Mouse (Mus musculus): ENCODE results near the gene Tff1. TPM values are rescaled to one million over a fixed set of nuclear protein-coding genes. Genes with fewer than 3 reads are reported as not detected.

Tff1 gene
- polyA plus RNA-seq, 1 experiment from 2014 or later, result not detected

DNA sequence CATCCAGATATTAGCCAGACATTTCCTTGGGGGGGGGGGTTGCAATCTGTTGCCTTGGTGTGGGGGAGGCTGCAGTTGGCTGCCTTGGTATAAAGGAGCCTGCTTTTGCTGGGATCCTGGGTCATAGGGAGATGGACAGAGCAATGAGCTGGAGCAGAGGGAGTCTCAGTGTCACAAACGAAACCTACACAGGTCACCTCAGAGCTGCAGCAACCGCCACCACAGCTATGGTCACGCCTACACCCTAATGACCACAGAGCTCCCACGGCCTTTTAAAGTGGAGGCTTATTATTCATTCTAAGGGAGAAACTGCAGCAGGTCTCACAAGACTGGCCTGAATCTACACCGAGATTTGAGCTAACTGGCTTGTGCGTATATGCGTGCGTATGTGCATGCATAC lies 26.7 kb upstream of the Tff1 start:
- no peaks in the 10 kb centered on the region for H3K27me3 ChIP-seq
- no peak overlapping the region for H3K9ac ChIP-seq
- no peak overlapping the region for H3K27ac ChIP-seq
- ATAC-seq (ENCODE audit: low read depth) (no peak), DNase-seq (no peak)
- WGBS (ENCODE audit: insufficient replicate concordance), result 70% methylated on average over 8 of the region's 8 CpGs
- H3K4me2 ChIP-seq, result no peak overlapping the region
- peaks cover 15% of the 10 kb centered on the region for H3K4me1 ChIP-seq (replicated peaks)
- H3K9me3 ChIP-seq (replicated peaks), result no peaks in the 10 kb centered on the region
- H3K36me3 ChIP-seq, result no peaks in the 10 kb centered on the region
- H3K4me3 ChIP-seq (replicated peaks), result no peak overlapping the region

DNA sequence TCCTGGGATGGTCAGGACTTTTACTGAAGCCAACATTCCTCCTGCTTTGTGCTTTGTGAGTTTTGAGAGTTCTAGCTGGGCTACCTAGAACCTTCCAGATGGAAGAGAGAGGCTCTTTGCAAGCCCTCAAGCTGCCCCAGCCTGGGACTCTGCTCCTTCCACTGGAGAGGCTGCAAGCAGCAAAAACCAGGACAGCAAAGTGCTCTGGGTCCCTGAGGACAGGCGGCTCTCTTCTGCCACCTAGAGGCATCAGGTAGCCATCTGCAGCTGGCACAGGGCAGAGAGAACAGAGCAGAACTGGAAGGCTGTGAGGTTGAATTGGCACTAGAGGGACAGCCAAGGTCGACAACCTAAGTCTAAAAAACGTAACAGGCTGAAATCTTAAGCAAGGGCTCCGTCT lies 22.3 kb upstream of the Tff1 start:
- 10% methylated on average over 4 of the region's 4 CpGs for WGBS (ENCODE audit: insufficient replicate concordance)
- Histone ChIP-seq H3K4me1 (replicated peaks) (peaks cover 3% of the 10 kb centered on the region; the same call in 1 of the 2 replicates), H3K36me3 (no peaks in the 10 kb centered on the region), H3K4me2 (no peak overlapping the region), H3K9me3 (replicated peaks) (no peaks in the 10 kb centered on the region), H3K27ac (no peak overlapping the region), H3K4me3 (replicated peaks) (no peak overlapping the region), H3K9ac (no peak overlapping the region), H3K27me3 (no peaks in the 10 kb centered on the region)
- DNase-seq (peak; percentile 38), ATAC-seq (ENCODE audit: low read depth) (no peak)

DNA sequence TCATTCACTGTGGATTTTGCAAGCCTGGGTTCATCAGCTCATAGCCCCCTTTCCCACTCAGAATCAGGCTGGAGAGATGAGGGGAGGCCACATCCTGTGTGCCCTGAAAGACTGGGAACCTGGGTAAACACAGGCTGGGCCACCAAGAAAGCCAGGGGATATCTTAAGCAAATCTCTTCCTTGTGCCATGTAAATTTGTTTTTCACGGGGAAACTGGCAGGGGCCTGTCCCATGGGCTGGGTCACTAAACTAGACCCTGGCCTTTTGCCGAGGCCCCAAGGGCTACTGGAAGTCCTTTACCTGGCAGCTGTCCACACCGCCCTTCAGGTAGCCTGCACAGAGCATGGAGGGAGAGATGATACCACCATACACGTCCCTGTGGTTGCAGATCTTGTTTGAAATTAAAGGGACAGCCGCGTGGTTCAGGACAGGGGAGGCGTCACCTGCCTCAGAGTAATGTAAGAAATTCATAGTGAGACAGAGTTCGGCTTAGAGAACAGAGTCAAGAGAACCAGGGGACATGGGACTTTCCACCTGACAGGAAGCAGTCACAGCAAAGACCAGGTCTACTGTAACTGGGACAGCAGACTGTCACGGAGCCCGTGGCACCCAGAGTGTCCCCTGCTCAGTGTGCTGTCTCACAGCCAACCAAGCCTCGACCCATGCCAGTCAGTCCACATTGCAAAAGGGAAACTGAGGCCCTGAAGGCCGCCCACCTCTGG lies 19.4 kb upstream of the Tff1 start:
- no peak overlapping the region for H3K4me3 ChIP-seq (replicated peaks)
- H3K4me2 ChIP-seq, result no peak overlapping the region
- DNase-seq, result no peak
- no peak for ATAC-seq (ENCODE audit: low read depth)
- no peaks in the 10 kb centered on the region for H3K27me3 ChIP-seq
- no peaks in the 10 kb centered on the region for H3K9me3 ChIP-seq (replicated peaks)
- 65% methylated on average over 12 of the region's 12 CpGs for WGBS (ENCODE audit: insufficient replicate concordance)
- peaks cover 3% of the 10 kb centered on the region; the same call in 1 of the 2 replicates for H3K4me1 ChIP-seq (replicated peaks)
- no peaks in the 10 kb centered on the region for H3K36me3 ChIP-seq
- H3K9ac ChIP-seq, result no peak overlapping the region
- no peak overlapping the region for H3K27ac ChIP-seq

DNA sequence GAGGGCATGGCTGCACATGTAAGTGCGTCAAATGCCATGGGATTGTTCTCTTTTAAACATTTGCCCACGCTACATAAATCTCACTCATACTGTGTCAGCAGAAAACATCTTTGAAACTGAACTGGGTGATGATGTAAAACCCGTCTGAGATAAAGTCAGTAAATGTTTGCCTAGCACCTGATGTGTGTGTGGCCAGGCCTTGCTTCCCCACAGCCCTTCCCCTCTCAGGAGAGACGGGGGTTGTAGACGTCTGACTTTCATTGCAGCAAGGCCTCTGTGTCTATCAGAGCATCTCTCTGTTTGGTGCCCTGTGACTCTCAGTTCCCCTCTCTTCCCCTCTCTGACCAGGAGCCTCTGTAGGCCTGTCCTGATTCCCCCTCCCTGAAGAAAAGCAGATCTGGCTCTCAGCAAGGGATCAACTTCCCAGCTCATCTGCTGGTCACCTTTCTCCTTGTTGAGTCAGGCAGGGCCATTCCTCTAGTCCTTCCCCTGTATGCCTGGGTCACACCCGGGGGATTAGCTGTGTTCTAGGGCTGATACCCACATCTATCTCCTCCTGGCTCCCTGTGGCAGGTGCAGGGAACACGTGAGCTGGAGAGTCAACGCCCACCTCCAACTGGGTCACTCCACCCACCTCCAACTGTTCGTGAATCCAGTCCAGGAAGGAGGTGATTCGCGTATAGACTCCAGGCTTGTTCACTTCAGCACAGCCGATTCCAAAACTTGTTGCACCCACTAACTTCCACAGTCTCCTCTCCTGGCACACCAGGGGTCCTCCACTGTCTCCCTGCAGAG lies 18.3 kb upstream of the Tff1 start:
- Histone ChIP-seq H3K27me3 (no peaks in the 10 kb centered on the region), H3K4me2 (no peak overlapping the region), H3K9me3 (replicated peaks) (no peaks in the 10 kb centered on the region), H3K4me3 (replicated peaks) (no peak overlapping the region), H3K36me3 (no peaks in the 10 kb centered on the region), H3K27ac (no peak overlapping the region), H3K9ac (no peak overlapping the region), H3K4me1 (replicated peaks) (peaks cover 3% of the 10 kb centered on the region; the same call in 1 of the 2 replicates)
- ATAC-seq (ENCODE audit: low read depth), result 0 out of 2 replicates have a peak, but pooled peaks have one; percentile 16
- WGBS (ENCODE audit: insufficient replicate concordance), result 56% methylated on average over 12 of the region's 12 CpGs
- DNase-seq, result no peak

DNA sequence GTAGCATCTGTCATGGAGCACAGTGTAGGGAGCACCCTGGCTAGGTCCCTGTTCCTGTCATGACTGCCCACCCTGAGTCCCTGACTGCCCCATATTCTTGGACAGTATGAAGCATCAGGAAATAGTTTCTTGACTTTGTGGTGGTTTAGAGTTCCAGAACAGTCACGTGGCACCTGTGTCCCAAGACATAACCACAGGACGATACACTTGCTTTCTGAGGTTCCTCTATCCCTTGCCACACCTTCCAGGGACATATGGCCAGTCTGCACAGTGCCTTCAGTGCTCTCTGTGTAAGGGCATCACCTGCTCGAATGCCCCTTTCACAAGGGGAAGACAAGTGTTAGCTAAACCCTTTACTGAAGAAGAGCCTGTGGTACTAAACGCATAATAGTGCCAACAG lies 16.4 kb upstream of the Tff1 start:
- DNase-seq, result no peak
- no peaks in the 10 kb centered on the region for H3K9me3 ChIP-seq (replicated peaks)
- WGBS (ENCODE audit: insufficient replicate concordance), result 47% methylated on average over 4 of the region's 4 CpGs

DNA sequence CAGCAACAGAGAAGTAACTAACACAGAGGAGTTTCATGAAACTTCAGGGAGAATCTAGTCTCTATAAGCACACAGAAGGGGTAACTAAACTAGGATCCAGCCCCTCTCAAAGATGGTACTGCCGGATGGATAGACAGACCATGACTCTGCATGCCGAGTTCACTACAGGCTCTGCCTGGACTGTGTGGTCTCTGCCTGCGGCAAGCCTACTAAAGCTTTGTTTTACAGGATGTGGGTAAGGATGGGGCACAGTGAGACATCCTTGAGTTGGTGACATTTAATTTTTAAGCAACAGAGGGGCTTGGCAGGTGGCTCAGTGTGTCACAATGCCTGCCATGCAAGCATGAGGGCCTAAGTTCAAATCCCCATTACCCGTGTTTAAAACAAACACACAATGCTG lies 11.2 kb upstream of the Tff1 start:
- no peaks in the 10 kb centered on the region for H3K27me3 ChIP-seq
- H3K4me2 ChIP-seq, result no peak overlapping the region
- H3K4me3 ChIP-seq (replicated peaks), result no peak overlapping the region
- ATAC-seq (ENCODE audit: low read depth) (no peak), DNase-seq (no peak)
- no peak overlapping the region for H3K9ac ChIP-seq
- WGBS (ENCODE audit: insufficient replicate concordance), result 47% methylated on average over 4 of the region's 4 CpGs
- no peak overlapping the region for H3K27ac ChIP-seq
- no peaks in the 10 kb centered on the region for H3K9me3 ChIP-seq (replicated peaks)
- H3K4me1 ChIP-seq (replicated peaks), result no peaks in the 10 kb centered on the region
- H3K36me3 ChIP-seq, result no peaks in the 10 kb centered on the region

More for the DNA sequence above, 16.4 kb upstream of the Tff1 start:
- Histone ChIP-seq H3K36me3 (no peaks in the 10 kb centered on the region), H3K4me3 (replicated peaks) (no peak overlapping the region), H3K4me2 (no peak overlapping the region), H3K9ac (no peak overlapping the region), H3K4me1 (replicated peaks) (peaks cover 3% of the 10 kb centered on the region; the same call in 1 of the 2 replicates), H3K27me3 (no peaks in the 10 kb centered on the region), H3K27ac (no peak overlapping the region)
- ATAC-seq (ENCODE audit: low read depth), result no peak

DNA sequence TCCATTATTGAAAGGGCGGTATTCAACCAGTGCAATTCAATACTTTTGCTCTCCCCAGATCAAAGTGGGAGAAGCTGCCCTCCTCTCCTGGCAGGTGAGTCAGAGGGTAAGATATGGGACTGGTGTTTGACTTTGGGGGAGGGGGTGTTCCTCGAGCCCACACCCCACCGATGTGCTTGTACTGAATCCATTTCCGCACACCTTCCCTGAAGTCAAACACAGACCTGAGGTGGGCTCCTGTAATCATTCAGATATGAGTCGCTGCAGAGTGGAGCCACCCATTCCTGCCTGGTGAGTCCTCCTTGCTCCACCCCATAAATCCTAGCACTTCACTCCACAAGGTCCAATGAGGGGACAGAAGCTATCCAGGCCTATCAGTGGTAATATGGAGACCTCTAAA lies 4.7 kb upstream of the Tff1 start:
- no peaks in the 10 kb centered on the region for H3K4me1 ChIP-seq (replicated peaks)
- ATAC-seq (ENCODE audit: low read depth) (no peak), DNase-seq (no peak)
- H3K4me2 ChIP-seq, result no peak overlapping the region
- H3K9ac ChIP-seq, result no peak overlapping the region
- H3K27ac ChIP-seq, result no peak overlapping the region
- H3K36me3 ChIP-seq, result no peaks in the 10 kb centered on the region
- H3K9me3 ChIP-seq (replicated peaks), result no peaks in the 10 kb centered on the region
- no peak overlapping the region for H3K4me3 ChIP-seq (replicated peaks)
- WGBS (ENCODE audit: insufficient replicate concordance), result 75% methylated on average over 5 of the region's 5 CpGs
- H3K27me3 ChIP-seq, result no peaks in the 10 kb centered on the region

DNA sequence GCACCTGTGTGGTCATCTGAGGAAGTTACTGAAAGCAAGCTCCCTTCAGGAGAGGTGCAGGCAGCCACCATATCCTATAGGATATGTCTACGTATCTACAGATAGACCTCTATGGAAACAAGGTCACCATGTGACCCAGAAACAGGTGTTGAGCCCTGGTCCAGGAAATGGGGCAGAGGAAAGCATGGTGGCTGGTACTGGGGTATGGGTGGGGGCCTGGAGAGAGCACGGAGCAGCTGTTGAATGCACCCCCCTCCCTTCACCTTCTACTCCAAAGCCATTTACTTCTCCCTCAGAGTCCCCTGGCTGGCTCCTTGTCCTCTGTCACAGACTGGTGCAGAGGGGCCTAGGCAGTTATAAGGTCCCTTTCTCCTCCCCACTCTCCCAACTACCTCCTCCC lies 1.3 kb downstream of the Tff1 start:
- no peaks in the 10 kb centered on the region for H3K4me1 ChIP-seq (replicated peaks)
- DNase-seq (no peak), ATAC-seq (ENCODE audit: low read depth) (no peak)
- no peak overlapping the region for H3K27ac ChIP-seq
- WGBS (ENCODE audit: insufficient replicate concordance), result 54% methylated on average over 2 of the region's 2 CpGs
- no peaks in the 10 kb centered on the region for H3K9me3 ChIP-seq (replicated peaks)
- H3K27me3 ChIP-seq, result no peaks in the 10 kb centered on the region
- no peak overlapping the region for H3K4me2 ChIP-seq
- H3K4me3 ChIP-seq (replicated peaks), result no peak overlapping the region
- no peaks in the 10 kb centered on the region for H3K36me3 ChIP-seq
- H3K9ac ChIP-seq, result no peak overlapping the region

DNA sequence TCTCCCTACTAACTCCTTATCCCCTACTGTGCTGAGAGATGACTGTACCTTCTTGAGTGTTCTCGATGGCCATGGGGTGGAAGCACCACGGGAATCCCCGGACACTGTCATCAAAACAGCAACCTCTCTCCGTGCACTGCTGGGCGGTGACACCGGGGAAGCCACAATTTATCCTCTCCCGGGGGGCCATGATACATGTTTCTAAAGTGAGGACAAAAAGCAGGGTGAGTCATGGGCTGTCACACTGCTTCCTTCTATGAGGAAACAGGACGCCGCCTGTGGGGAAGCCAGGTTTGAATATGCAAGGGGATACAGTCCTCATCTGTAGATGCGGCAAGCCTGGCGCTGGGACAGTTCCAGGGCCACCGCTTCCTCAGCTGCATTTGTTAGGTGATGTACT lies 2.5 kb downstream of the Tff1 start:
- no peaks in the 10 kb centered on the region for H3K9me3 ChIP-seq (replicated peaks)
- no peak overlapping the region for H3K4me3 ChIP-seq (replicated peaks)
- H3K9ac ChIP-seq, result no peak overlapping the region
- no peaks in the 10 kb centered on the region for H3K4me1 ChIP-seq (replicated peaks)
- WGBS (ENCODE audit: insufficient replicate concordance), result 51% methylated on average over 12 of the region's 12 CpGs
- H3K36me3 ChIP-seq, result no peaks in the 10 kb centered on the region
- no peaks in the 10 kb centered on the region for H3K27me3 ChIP-seq
- ATAC-seq (ENCODE audit: low read depth) (no peak), DNase-seq (no peak)
- H3K27ac ChIP-seq, result no peak overlapping the region
- no peak overlapping the region for H3K4me2 ChIP-seq

DNA sequence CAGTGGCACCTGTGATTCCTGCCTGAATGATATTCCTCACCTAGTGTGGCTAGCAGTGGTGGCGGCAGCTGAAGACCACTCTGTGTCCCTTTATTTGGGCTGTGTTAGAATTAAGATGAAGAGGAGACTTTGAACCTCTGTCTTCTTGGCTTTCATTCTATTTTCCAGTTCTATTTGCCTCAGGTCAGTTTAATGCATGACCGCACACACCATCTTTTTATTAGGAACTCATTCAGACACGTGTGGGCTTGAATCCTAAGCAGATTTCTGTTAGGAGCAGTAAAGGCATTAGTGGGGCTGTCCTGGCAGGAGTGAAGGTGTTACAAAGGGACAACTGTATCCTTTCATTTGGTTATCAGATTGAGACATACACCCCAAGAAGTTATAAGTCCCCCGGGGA lies 4.8 kb downstream of the Tff1 start:
- no peaks in the 10 kb centered on the region for H3K36me3 ChIP-seq
- DNase-seq, result no peak

DNA sequence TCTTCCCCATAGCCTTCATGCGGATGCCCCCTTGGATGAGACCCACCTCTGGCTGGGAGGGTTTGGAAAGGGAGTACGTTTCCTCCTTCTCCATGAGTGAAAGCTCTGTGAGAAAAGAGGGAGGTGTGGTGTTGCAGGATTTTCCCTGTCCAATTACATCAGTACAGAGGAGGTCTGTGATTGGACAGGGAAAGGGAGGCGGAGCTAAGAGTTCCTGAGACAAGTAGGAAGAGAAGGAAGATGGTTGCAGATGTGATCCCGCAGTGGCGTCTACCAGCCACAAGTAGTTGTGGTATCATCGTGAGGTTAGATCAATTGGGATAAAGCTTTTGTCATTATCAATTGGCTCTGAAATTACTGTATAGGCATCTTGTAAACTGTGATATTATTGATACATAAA lies 7.2 kb downstream of the Tff1 start:
- Histone ChIP-seq H3K9ac (no peak overlapping the region), H3K27me3 (no peaks in the 10 kb centered on the region), H3K4me3 (replicated peaks) (no peak overlapping the region), H3K36me3 (no peaks in the 10 kb centered on the region), H3K9me3 (replicated peaks) (no peaks in the 10 kb centered on the region), H3K27ac (no peak overlapping the region), H3K4me2 (no peak overlapping the region), H3K4me1 (replicated peaks) (no peaks in the 10 kb centered on the region; the same call in 1 of the 2 replicates)
- no peak for DNase-seq
- WGBS (ENCODE audit: insufficient replicate concordance), result 74% methylated on average over 6 of the region's 6 CpGs
- ATAC-seq (ENCODE audit: low read depth), result no peak

More for the DNA sequence above, 4.8 kb downstream of the Tff1 start:
- Histone ChIP-seq H3K4me2 (no peak overlapping the region), H3K4me1 (replicated peaks) (no peaks in the 10 kb centered on the region), H3K9me3 (replicated peaks) (no peaks in the 10 kb centered on the region), H3K27ac (no peak overlapping the region), H3K4me3 (replicated peaks) (no peak overlapping the region), H3K27me3 (no peaks in the 10 kb centered on the region), H3K9ac (no peak overlapping the region)
- WGBS (ENCODE audit: insufficient replicate concordance), result 71% methylated on average over 4 of the region's 4 CpGs
- no peak for ATAC-seq (ENCODE audit: low read depth)
